Mouse (Mus musculus): ENCODE measurements around the gene Ddi2.

The Ddi2 gene

DNA sequence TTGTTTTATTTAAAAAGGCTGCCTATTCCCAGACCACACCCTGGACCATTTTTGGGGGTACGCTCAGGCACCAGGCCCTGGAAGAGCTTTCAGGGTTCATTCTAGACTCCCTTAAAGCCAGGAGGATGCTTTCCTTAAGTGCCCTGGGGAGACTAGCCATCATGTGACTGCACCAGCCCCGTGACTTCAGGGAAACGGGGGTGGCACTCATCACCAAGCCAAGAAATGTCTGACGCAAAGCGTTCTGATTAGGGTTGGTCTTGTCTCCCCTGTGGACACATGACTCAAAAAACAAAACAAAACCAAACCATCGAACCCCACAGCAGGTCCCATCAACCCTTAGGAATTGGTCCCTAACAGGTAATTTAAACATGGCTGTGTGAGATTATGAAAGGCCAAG is 71.9 kb downstream of the Ddi2 start:
- DNase-seq, result no peak

DNA sequence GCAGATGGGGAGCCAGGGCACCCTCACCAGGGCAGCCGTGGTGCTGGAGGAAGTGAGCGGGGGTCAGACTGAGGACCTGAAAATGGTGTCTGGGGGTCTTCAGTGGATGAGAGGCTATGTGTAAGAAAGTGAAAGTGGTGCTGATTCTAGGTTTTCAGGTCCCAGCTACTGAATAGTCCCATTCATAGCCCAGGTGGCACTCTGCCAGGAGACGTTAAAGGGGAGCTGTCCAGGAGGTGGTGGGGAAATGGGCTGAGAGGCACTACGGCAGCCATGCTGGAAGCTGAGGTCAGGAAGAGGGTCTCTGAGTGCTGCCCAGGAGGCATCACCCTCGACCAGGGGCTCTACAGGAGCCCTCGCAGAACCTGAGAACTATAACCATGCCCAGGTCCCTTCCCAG is 74.0 kb downstream of the Ddi2 start:
- no peak for DNase-seq

DNA sequence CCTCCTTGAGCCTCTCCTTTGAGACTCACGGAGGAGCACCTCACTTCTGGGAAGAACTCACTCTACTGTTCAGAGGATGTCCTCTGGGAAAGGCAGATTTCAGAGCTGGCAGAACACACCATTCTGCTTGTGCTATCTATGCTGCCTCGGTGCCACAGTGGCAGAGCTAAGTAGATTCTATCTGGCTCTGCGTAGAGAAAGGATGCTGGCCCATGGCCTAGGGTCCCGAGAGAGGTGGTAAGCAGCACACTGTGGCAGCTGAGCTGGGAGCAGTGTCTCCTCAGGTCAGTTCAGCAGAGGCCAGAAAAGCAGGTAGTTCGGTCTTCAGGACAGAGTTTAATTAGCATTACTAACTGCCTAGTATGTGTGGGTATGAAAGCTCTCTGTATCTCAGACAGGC is 75.0 kb downstream of the Ddi2 start:
- DNase-seq, result no peak

DNA sequence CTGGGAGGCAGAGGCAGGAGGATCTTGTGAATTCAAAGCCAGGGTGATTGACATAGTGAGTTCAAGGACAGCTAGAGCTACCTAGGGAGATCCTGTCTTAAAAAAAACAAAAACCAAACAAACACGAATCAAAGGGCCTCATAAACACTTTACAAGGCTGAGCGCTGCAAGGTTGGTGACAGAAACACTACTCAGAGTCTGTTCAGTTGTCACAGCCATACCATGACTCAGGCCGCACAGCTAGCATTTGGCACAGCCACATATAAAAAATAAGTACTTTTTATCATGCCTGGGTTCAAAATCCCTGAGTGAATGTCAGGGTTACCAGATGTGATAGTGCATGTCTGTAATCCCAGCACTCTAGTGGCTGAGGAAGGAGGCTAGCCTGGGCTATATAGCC is 76.0 kb downstream of the Ddi2 start:
- no peak for DNase-seq

DNA sequence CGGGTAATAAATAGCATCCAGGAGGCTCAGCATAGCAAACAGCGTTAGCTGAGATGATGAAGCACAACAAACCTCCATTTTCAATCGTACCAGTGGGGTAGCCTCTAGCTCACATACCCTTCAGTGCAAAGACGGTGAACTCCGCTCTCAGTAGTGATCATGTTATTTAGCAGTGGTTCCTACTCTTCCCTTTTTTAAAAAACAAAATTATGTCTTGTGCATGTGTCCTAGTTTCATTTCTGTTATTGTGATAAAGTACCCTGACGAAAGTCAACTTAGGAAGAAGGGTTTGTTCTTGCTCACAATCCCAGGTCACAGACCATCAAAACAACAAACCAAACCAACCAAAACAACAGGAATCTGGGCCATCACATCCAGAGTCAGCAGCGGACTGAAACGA is 77.2 kb downstream of the Ddi2 start:
- DNase-seq, result no peak

DNA sequence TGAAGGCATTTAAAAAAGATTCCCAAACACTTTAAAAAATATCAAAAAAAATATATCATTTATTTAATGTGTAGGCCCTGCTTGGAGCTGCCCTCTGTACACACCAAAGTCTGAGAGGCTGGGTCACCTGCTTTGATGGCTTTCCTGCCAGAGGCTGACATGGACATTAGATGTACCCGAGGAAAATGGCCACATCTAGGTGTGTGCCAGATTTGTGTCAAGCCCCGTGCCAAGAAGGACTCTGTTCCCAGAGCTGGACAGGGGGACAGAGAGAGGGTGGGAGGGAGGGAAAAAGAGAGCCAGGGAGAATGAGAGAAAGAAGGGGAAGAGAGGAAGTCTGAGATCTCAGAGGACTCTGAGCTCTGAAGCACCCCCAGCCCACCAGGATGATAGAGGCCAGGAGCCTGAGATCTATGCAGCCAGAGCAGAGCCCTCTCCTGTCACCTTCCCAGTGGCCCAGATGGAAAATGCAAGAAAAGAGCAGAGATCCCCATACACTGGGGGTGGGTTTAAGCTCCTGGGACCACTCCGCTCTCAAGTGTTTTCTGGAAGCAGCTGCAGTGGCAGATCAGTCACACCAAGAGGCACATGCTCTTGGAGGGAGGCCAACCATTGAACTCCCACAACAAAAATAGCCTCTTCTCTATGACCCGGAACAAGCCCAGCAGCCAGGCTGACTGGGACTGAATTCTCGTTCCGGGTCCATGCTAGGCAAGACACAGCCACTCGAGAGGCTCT is 79.9 kb downstream of the Ddi2 start:
- DNase-seq, result no peak

DNA sequence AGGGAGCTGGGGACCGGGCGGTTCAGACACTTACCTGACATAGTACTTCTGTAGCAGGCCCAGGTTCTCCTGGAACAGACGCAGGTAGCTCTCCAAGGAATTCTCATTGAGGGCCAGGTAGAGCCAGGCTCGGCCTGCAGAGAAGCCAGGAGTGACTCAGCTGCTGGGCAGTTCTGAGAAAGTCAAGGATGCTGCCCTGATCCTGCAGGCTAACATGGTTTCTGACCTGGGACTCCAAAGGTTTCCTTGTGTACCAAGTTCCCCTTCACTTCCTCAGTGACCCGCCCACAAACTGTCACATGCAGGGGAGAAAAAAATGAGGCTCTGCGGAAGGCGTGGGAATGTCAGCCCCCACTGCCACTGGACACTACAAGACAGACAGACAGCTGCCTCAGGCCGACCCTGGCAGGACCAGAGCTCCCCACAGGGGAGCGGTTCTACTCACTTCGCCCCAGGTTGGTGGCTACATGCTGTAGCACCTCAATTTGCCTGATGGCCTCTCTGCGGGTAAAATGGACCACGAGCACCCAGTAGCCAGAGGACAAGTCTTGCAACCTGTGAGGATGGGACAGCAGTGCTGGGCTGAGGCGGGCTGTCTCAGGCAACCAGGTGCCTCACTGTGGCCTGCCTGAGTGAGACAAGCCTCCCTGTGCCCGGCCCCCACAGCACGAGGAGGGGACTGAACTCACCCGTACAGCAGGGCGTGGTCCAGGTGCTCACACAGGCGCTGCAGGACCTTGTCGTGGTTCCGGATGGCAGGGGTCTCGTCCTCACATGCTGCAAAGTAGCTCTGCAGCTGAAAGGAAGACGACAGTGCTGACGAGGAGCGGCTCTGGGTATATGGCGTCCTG is 81.0 kb downstream of the Ddi2 start:
- DNase-seq, result no peak

DNA sequence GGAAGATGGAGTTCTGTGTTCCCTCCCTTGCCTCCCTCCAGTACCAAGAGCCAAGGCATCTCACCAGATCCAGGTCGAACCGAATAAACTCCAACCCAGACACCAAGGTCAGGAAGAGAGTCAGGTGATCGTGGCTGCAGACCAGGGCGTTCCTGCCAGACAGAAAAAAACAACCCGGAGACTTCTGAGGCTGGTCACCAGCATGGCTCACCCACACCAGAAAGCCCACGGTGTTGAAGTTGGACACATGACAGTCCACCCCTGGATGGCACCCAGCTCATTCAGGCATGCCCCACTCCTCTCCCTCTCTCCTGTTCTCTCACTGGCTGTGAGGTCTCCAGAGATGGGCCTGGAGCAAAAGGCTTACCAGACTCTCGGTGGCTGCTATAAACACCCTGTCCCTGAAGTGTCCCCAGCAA is 81.9 kb downstream of the Ddi2 start:
- DNase-seq, result no peak

DNA sequence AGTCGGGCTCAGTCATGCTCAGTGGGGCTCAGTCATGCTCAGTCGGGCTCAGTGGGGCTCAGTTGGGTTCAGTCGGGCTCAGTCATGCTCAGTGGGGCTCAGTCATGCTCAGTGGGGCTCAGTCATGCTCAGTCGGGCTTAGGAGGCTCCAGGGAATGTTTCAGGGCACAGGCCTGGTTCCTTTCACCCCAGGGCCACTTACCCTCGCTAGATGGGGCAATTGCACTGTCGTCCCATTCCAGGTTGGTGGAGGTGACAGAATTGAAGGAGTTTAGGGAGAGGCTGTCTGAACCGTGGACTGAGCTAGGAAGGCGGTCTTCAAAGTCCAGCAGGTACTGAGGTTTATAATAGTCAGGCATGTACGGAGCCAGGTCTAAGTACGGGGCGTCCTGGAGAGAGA is 83.7 kb downstream of the Ddi2 start:
- no peak for DNase-seq

DNA sequence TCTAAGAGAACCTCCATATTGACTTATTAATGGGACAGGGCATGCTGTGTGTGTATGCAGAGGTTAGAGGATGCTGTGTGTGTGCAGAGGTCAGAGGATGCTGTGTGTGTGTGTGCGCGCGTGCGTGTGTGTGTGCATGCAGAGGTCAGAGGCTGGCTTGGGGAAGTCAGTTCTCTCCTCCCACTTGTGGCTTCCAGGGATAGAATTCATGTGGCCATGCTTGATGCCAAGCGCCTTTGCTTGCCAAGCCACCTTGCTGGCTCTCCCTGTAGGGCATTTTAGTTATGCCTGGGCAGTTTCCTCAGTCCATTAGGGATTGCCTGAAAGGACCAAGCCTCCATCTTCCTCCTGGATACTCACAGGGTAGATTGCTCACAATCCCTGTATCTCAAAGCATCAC is 86.5 kb downstream of the Ddi2 start:
- no peak for DNase-seq

DNA sequence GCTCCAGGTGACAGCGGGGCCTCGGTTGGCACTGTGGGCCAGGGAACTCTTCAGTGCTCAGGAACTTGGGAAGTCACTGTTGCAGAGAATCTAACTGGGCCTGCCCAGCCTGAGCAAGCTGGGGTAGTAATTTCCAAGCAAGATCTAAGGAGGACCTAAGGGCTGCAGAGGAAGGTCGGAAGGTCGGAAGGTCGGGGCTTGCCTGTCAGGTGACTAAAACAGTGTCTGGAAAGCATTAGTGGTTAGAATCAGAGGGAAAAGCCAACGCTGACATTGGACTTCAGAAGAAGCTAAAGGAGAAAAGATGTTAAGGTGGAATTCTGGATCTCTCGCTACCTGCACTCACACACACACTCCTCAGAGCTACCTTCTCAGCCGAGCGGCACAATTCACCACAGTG is 87.2 kb downstream of the Ddi2 start:
- DNase-seq, result no peak

DNA sequence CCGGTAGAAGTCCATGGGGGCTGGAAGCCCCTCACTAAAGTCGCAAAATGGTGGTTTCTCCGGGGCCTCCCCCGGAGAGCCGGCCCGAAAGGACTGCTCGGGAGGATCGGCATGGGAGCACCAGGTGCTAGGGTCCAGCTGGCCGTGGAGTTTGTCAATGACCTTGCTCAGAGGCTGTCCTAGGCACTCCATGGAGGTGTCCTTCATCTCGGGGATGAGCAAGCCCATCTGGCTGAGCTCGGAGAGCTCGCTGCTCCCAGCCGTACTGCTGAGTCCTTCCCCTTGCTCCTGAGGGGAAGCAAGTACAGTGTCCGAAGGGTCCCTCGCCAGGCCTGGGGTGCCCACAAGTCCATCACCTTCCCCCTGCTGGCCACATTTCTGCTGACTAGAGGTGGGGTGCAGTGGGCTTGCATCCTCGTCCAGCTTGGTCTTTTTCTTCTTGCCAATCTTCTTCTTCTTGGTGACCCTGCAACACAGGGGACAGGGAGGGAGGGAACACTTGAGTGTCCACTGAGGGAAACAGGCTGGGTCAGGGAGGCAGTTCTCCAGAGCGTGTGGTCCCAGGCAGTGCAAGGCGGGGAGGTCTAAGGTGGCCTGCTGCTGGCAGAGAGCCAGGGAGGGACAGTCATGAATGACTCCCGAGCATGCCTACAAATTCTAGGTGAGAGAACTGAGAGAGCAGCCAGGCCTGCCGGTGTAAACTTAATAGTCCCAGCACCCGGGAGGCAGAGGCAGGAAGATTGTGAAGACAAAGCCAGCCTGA is 90.9 kb downstream of the Ddi2 start:
- no peak for DNase-seq

DNA sequence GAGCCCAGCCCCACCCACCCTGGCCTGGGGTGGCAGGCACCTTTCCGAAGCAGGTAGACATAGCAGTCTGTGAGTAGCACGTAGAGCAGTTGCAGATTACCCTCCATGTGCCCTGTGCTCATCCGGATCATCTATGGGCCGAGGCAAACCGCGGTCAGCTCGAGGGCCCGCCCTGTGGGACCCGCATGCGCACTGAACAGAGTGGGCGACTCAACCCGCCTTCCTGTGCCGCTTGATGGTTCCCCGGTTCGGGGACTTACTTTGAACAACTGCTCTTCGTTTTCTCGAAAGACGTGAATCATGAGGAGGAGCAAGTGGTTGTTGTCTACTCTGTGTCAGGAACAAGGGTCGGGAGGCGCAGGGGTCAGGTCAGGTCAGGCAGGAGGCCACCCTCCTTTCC is 92.0 kb downstream of the Ddi2 start:
- no peak for DNase-seq

DNA sequence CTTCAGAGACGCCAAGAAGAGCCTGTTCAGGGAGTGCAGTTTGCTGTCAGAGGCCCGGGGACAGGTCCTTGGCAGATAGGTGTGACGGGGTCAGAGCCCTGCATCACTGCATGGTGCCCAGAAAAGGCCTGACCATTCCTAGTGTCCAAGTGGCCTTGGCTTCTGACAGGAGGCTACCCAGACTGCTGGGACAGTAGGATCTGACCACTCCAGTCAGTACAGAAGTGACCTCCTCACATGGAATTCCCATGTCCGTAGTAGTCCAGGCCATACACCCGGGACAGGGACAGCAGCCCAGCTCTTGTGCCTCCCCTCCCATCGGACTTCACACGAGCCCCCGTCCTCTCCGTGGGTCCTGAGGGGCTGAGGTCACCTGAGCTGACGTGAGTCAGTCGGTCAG is 93.2 kb downstream of the Ddi2 start:
- no peak for DNase-seq

DNA sequence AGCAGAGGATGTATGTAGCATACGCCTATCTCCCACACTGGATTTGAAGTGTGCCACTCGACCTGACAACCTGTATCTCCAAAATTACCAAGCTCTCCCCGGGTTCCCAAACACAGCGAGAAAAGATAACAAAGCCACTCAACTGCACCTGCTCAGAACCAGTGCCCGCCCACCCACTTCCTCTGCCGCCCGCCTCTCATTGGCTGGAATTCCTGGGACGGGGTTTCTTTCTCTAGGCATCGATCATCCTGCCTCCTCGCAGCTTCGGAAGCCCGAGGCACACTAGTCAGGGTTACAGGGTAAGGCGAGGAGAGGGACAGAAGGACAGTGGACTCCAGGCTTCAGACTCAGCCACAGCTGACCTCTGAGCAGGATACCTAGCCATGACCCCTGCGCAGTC is 94.6 kb downstream of the Ddi2 start:
- DNase-seq, result no peak
